Mouse (Mus musculus) forebrain, embryonic 15.5 days (tissue): ENCODE data around the gene Gpr162. TPM values are rescaled to one million over a fixed set of nuclear protein-coding genes. Genes with fewer than 3 reads are reported as not detected.
A peak's percentile ranks its signal among the peaks of the same experiment; 100 is the strongest.

ENCODE experiments used
- ATAC-seq: fragments of 200-750 bp; cut with Nextera tagmentation; replicated peaks from 2 replicates; pipeline ENCODE4 v1.8.0; 2017; ENCODE audit warnings: mild to moderate bottlenecking, moderate TSS enrichment, moderate library complexity
- H3K27ac ChIP-seq: fragments of 300-500 bp; sonication (generic); replicated peaks from 2 replicates; pipeline ENCODE4 v1.5.1; 2015; ENCODE audit warnings: mild to moderate bottlenecking, inconsistent platforms
- H3K27me3 ChIP-seq: fragments of 300-500 bp; sonication (generic); 2 replicates; pipeline ENCODE4 v1.6.1; 2015; ENCODE audit warnings: inconsistent platforms
- H3K36me3 ChIP-seq: fragments of 300-500 bp; sonication (generic); 2 replicates; pipeline ENCODE4 v1.6.1; 2015; ENCODE audit warnings: mild to moderate bottlenecking, inconsistent platforms
- H3K4me1 ChIP-seq: fragments of 300-500 bp; sonication (generic); 2 replicates; pipeline ENCODE4 v1.6.1; 2015; ENCODE audit warnings: inconsistent platforms
- H3K4me2 ChIP-seq: fragments of 300-500 bp; sonication (generic); replicated peaks from 2 replicates; pipeline ENCODE4 v1.6.1; 2015; ENCODE audit warnings: mild to moderate bottlenecking, inconsistent platforms
- H3K4me3 ChIP-seq: fragments of 300-500 bp; sonication (generic); 2 replicates; pipeline ENCODE4 v1.5.1; 2015; ENCODE audit warnings: mild to moderate bottlenecking, inconsistent platforms
- H3K9ac ChIP-seq: fragments of 300-500 bp; sonication (generic); replicated peaks from 2 replicates; pipeline ENCODE4 v1.6.1; 2015; ENCODE audit warnings: mild to moderate bottlenecking, inconsistent platforms
- H3K9me3 ChIP-seq: fragments of 300-500 bp; sonication (generic); 2 replicates; pipeline ENCODE4 v1.6.1; 2016; ENCODE audit warnings: inconsistent platforms
- WGBS: fragments of 180-500 bp; shearing (Covaris S2); methylation state at CpG from one replicate; pipeline ENCODE4 v1.1.7; 2015; ENCODE audit warnings: mixed read lengths; 5-methylcytosine and 5-hydroxymethylcytosine counted together
- polyA plus RNA-seq: library from polyadenylated mRNA; unstranded; fragments of >200 nt; fragmentation: Nextera tagmentation; extraction: Ambion mirVana; gene quantifications from 2 replicates; pipeline ENCODE4 v1.2.1, GENCODE M21; 2015

Gene Gpr162
- polyA plus RNA-seq, 1 experiment from 2014 or later, result 25.9 TPM

GRCm38 (mm10) chr6:124866560-124866959 is 2.8 kb upstream of the Gpr162 start:
- Histone ChIP-seq H3K9me3 (no peaks in the 10 kb centered on the region), H3K36me3 (no peaks in the 10 kb centered on the region), H3K27me3 (no peaks in the 10 kb centered on the region), H3K9ac (no peak overlapping the region), H3K4me1 (peaks cover 33% of the 10 kb centered on the region), H3K4me2 (no peak overlapping the region), H3K27ac (no peak overlapping the region), H3K4me3 (no peak overlapping the region)
- ATAC-seq, result no peak
- WGBS, result 53% methylated on average over 6 of the region's 7 CpGs

GRCm38 (mm10) chr6:124865766-124866362 is 2.1 kb upstream of the Gpr162 start:
- H3K4me1 ChIP-seq, result peaks cover 40% of the 10 kb centered on the region
- ATAC-seq, result no peak
- 68% methylated on average over 18 of the region's 18 CpGs for WGBS

DNA sequence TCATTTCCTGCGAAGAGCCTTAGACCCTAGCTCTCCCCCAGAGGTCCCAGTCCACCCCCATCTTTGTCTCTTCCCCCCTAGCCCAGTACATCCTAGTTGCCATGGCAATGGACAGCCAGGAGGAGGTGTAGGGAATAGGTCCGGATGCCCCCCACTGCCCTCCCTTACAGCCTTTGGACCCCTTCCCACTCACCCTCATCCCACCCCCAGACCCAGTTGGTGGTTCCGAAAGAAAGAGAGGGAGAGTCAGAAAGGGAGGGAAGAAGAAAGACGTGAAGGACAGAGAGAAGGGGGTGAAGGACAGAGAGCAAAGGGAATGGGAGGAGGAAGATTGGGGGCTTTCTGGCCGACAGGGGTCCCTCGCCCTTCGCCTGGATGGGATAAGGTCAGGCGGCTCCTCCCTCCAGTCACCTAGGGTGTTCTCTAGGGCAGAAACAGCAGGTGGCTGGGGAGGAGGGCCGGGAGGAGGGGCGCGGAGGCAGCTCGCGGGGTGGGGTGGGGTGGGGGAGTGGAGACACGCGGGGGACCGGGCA is 592 bp downstream of the Gpr162 start:
- Histone ChIP-seq H3K27ac (peak overlapping the region; percentile 90), H3K27me3 (no peaks in the 10 kb centered on the region), H3K9me3 (no peaks in the 10 kb centered on the region), H3K36me3 (0 out of 2 replicates have a peak, but pooled peaks cover 3% of the 10 kb centered on the region), H3K4me3 (peak overlapping the region; percentile 51), H3K9ac (peak overlapping the region; percentile 66), H3K4me2 (peak overlapping the region; percentile 68), H3K4me1 (peaks cover 60% of the 10 kb centered on the region)
- 2% methylated on average over 12 of the region's 16 CpGs for WGBS
- peak; percentile 14; the same call in 1 of the 2 replicates for ATAC-seq

More at GRCm38 (mm10) chr6:124865766-124866362, 2.1 kb upstream of the Gpr162 start:
- H3K4me3 ChIP-seq, result no peak overlapping the region
- no peak overlapping the region for H3K4me2 ChIP-seq
- H3K36me3 ChIP-seq, result no peaks in the 10 kb centered on the region
- no peaks in the 10 kb centered on the region for H3K9me3 ChIP-seq
- no peak overlapping the region for H3K9ac ChIP-seq
- no peak overlapping the region; the same call in 1 of the 2 replicates for H3K27ac ChIP-seq
- no peaks in the 10 kb centered on the region for H3K27me3 ChIP-seq

DNA sequence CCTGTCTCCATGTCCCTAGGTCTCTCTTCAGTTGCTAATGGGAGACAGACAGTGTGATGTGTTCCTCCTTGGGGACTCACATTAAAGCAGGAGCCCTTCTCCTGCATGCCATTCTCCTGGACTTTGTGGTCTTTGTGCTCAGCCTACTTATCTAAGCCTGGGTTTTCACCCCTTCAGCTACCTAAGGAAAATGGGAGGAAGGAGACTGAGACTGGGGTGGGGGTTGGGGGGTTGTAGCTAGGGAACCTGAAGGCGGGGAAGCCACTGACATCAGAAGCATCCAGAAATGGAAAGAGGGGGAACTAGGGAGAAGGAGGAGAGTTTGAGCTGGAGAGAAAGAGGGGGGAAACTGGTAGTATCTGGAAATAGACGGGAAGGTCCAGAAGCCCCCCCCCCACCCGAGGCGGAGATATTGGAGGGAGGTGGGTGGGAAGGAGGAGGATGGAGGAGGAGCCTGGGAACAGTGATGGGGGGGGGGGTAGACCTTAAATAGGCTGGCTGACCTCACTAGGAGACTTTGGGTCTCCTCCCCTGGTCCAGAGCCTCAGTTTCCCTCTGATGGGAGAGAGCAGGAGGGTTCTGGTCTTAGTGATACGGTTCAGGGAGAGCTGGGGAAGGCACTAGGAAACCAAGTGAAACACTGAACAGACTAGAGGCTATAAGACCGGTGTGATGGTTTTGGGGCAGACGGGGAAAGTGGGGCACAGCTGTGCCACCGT is 1.2 kb downstream of the Gpr162 start:
- ATAC-seq, result no peak
- WGBS, result 8% methylated on average over 8 of the region's 8 CpGs
- H3K4me1 ChIP-seq, result peaks cover 66% of the 10 kb centered on the region
- peak overlapping the region; percentile 51 for H3K4me3 ChIP-seq
- H3K9ac ChIP-seq, result peak overlapping the region; percentile 66
- no peaks in the 10 kb centered on the region for H3K9me3 ChIP-seq
- no peaks in the 10 kb centered on the region for H3K27me3 ChIP-seq
- H3K36me3 ChIP-seq, result 0 out of 2 replicates have a peak, but pooled peaks cover 3% of the 10 kb centered on the region
- peak overlapping the region; percentile 90 for H3K27ac ChIP-seq
- peak overlapping the region; percentile 68 for H3K4me2 ChIP-seq

DNA sequence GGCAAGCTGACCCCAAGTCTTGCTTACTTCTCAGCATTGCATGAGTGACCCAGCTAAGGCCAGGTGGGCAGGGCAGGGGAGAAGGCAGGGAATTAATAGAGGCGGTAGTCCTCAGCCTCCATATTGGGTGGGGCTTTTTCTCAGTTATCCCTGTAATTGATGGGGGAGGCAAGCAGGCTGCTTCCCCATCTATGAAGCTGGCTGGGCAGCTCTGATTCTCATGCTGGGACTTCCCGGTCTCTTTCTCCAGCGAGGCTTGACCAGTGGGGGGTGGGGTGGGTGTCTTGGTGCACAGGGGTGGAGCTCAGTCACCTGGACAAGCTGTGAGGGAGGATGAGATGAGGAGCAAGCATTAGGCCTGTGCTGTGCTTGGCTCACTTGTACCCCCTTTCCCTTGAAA is 2.0 kb downstream of the Gpr162 start:
- H3K9me3 ChIP-seq, result no peaks in the 10 kb centered on the region
- H3K36me3 ChIP-seq, result 0 out of 2 replicates have a peak, but pooled peaks cover 3% of the 10 kb centered on the region
- H3K4me3 ChIP-seq, result peak overlapping the region; percentile 5; the same call in 1 of the 2 replicates
- peaks cover 66% of the 10 kb centered on the region for H3K4me1 ChIP-seq
- peak overlapping the region; percentile 90; the same call in 1 of the 2 replicates for H3K27ac ChIP-seq
- WGBS, result 40% methylated on average over 3 of the region's 3 CpGs
- 0 out of 2 replicates have a peak overlapping the region, but pooled peaks have one; percentile 19 for H3K9ac ChIP-seq
- ATAC-seq, result no peak
- no peaks in the 10 kb centered on the region for H3K27me3 ChIP-seq
- peak overlapping the region; percentile 68 for H3K4me2 ChIP-seq

GRCm38 (mm10) chr6:124861266-124861665 is 2.5 kb downstream of the Gpr162 start:
- 0 out of 2 replicates have a peak overlapping the region, but pooled peaks have one; percentile 5 for H3K4me3 ChIP-seq
- no peak for ATAC-seq
- H3K9me3 ChIP-seq, result no peaks in the 10 kb centered on the region
- peak overlapping the region; percentile 68; the same call in 1 of the 2 replicates for H3K4me2 ChIP-seq
- no peak overlapping the region for H3K9ac ChIP-seq
- H3K36me3 ChIP-seq, result 0 out of 2 replicates have a peak, but pooled peaks cover 3% of the 10 kb centered on the region
- peaks cover 69% of the 10 kb centered on the region for H3K4me1 ChIP-seq
- no peak overlapping the region for H3K27ac ChIP-seq
- H3K27me3 ChIP-seq, result no peaks in the 10 kb centered on the region
- 81% methylated on average over 19 of the region's 19 CpGs for WGBS

DNA sequence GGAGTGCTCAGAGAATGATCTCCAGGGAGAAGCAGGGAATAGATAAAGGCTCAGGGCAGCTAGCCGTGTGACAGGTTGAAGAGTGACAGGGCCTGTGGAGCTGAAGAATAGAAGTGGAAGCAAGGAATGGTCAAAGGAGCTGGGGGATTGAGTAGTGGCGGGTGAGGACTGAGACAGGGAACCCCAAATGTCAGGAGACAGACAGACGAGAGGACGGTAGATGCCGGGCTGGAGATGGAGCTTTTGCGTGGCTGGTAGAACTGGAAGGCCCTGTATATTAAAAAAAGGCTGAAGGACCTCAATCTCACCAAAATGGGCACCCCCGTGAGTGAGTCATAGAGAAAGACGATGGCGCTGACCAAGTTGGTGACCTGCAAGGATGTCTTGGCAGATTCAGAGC is 3.3 kb downstream of the Gpr162 start:
- Histone ChIP-seq H3K9me3 (no peaks in the 10 kb centered on the region), H3K36me3 (0 out of 2 replicates have a peak, but pooled peaks cover 3% of the 10 kb centered on the region), H3K27ac (peak overlapping the region; percentile 58; the same call in 1 of the 2 replicates), H3K9ac (peak overlapping the region; percentile 19; the same call in 1 of the 2 replicates), H3K4me3 (no peak overlapping the region), H3K4me1 (peaks cover 75% of the 10 kb centered on the region), H3K27me3 (no peaks in the 10 kb centered on the region), H3K4me2 (no peak overlapping the region)
- 73% methylated on average over 9 of the region's 9 CpGs for WGBS
- ATAC-seq, result no peak

- 10% methylated on average over 12 of the region's 12 CpGs for WGBS
- Histone ChIP-seq H3K4me3 (no peak overlapping the region; the same call in 1 of the 2 replicates), H3K9me3 (no peaks in the 10 kb centered on the region), H3K4me1 (peaks cover 68% of the 10 kb centered on the region), H3K4me2 (peak overlapping the region; percentile 21), H3K27me3 (no peaks in the 10 kb centered on the region), H3K36me3 (0 out of 2 replicates have a peak, but pooled peaks cover 3% of the 10 kb centered on the region), H3K9ac (peak overlapping the region; percentile 19; the same call in 1 of the 2 replicates), H3K27ac (peak overlapping the region; percentile 58)
- ATAC-seq, result no peak
Observed at GRCm38 (mm10) chr6:124859725-124860124, 4.1 kb downstream of the Gpr162 start.

DNA sequence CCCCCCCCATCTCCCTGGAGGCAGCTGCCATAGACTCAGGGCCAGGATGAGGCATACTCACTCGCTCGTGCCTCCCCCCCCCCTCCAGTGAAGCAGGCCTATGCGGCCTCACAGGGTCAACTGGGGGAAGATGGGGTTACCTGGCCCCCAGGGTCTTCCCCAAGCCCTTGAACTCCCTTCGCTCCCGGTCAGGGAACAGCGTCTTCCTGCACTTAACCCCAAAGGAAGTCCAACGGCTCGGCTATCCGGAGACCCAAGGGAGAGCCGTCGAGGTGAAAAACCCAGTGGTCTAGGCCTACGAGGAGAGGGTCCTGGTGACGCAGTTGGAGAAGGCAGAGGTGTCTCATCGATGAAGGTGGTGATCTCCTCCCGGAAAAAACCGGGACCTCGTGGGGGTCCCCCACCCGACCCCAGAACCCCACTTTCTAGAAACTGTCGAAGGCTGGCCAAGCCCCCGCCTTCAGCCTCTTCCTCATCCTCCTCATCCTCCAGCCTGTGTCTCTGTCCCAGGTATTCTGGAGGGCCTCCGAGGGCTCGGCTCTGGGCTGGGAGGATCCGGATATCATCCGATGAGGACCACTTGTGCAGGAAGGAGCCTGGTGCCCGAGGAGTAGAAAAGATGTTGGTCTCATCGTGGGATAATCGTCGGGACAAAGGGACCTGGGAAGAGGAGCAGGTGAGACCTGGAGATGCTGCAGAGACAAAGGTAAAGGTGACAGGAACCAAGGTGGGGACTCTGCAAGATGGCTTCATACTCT is 5.0 kb downstream of the Gpr162 start:
- no peaks in the 10 kb centered on the region for H3K9me3 ChIP-seq
- WGBS, result 82% methylated on average over 28 of the region's 28 CpGs
- 0 out of 2 replicates have a peak overlapping the region, but pooled peaks have one; percentile 68 for H3K4me2 ChIP-seq
- H3K27me3 ChIP-seq, result no peaks in the 10 kb centered on the region
- H3K9ac ChIP-seq, result no peak overlapping the region
- no peak for ATAC-seq
- no peak overlapping the region for H3K27ac ChIP-seq
- no peak overlapping the region for H3K4me3 ChIP-seq
- H3K36me3 ChIP-seq, result 0 out of 2 replicates have a peak, but pooled peaks cover 3% of the 10 kb centered on the region
- H3K4me1 ChIP-seq, result peaks cover 61% of the 10 kb centered on the region

- no peaks in the 10 kb centered on the region for H3K9me3 ChIP-seq
- ATAC-seq, result no peak
- WGBS, result 22% methylated on average over 26 of the region's 26 CpGs
- H3K27me3 ChIP-seq, result no peaks in the 10 kb centered on the region
- peak overlapping the region; percentile 82 for H3K4me3 ChIP-seq
- peak overlapping the region; percentile 99 for H3K27ac ChIP-seq
- peak overlapping the region; percentile 97 for H3K9ac ChIP-seq
- H3K4me2 ChIP-seq, result peak overlapping the region; percentile 68
- peaks cover 3% of the 10 kb centered on the region; the same call in 1 of the 2 replicates for H3K36me3 ChIP-seq
- H3K4me1 ChIP-seq, result peaks cover 57% of the 10 kb centered on the region
Observed at GRCm38 (mm10) chr6:124857840-124858530, 5.8 kb downstream of the Gpr162 start.
